Mouse (Mus musculus) retina, postnatal 7 days (tissue): ENCODE results near the gene Pdgfra.
A peak's percentile ranks its signal among the peaks of the same experiment; 100 is the strongest.

Source experiments
- DNase-seq: peaks from one replicate; pipeline ENCODE4 v3.0.0-alpha.2; 2012; ENCODE audit warnings: low read depth, low spot score

The Pdgfra gene

DNA sequence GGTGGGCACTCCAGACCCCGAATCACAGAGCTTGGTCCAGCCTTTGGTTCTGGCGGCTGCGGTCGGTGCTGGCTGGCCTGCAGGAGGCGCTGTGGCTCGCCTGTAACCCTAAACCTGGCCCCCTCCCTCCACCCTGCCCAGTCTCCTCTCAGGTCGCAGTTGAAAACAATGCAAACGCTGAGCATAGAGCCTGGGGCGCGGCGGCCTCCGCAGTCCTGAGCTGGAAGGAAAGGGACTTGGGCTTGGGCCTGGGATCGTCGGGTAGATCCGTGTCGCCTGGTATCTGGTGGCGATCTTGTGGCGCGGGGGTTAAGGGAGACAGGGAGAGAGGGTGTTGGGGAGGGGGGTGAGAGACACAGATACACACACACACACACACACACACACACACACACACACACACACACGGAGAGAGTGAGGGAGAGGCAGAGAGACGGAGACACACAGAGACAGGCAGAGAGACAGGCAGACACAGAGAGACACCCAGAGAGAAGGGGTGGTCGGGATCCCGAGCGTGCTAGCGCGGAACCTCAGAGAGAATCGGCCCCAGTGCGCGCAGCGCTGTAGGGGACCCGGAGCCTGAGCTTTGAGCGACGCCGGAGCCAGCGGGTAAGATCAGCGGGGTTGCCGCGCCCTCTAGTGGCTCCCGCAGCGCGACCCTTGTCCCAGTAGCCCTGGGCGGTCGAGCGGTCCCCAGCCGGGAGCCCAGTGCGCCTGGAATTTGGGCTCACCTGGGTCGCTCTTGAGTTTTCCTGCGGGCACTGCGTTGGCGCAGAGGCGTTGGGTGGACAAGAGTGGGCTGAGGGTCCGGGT, 3.9 kb downstream of the Pdgfra start:
- DNase-seq = peak; percentile 62

- no peak for DNase-seq
Observed at GRCm38 (mm10) chr5:75156554-75157036, 4.5 kb downstream of the Pdgfra start.

DNA sequence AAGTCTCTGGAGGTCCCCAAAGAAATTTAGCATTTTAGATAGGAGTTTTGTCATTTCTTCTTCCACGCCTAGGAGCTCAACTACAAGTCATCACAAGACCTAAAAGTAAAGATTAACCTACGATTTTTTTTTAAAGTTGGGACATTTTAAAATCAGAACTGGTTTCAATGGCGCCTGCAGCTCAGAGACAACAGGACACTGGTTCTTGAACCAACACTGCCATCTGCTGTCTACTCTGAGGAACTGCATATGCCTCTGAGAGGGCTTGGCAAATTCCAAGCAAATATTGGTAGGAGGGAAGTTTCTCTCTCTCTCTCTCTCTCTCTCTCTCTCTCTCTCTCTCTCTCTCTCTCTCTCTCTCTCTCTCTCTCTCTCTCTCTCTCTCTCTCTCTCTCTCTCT, 4.9 kb downstream of the Pdgfra start:
- DNase-seq = peak; percentile 68

- no peak for DNase-seq
Observed at GRCm38 (mm10) chr5:75160530-75161170, 8.6 kb downstream of the Pdgfra start.

- DNase-seq = no peak
Observed at GRCm38 (mm10) chr5:75161586-75161985, 9.5 kb downstream of the Pdgfra start.

DNA sequence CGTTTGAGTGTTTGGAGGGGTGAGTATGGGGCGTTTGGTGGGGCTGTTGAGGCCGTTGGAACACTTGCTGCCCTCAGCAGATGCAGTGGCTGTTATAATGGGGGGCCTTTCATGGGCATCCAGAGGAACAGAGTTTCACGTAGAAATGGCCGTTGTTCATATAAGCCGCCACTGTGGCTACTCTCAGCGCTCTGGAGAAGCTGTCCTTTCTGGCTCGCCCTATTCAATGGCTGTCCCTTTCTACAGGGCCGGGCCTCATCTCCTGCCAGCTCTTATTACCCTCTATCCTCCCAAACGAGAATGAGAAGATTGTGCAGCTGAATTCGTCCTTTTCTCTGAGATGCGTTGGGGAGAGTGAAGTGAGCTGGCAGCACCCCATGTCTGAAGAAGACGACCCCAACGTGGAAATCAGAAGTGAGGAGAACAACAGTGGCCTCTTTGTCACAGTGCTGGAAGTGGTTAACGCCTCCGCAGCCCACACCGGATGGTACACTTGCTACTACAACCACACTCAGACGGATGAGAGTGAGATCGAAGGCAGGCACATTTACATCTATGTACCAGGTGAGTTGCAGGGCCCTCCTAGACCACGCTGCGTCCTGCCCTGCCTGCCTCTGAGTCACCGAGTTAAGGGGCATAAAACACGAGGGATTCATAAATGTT, 11.3 kb downstream of the Pdgfra start:
- no peak for DNase-seq

- DNase-seq = no peak
Observed at GRCm38 (mm10) chr5:75164688-75165087, 12.6 kb downstream of the Pdgfra start.

DNA sequence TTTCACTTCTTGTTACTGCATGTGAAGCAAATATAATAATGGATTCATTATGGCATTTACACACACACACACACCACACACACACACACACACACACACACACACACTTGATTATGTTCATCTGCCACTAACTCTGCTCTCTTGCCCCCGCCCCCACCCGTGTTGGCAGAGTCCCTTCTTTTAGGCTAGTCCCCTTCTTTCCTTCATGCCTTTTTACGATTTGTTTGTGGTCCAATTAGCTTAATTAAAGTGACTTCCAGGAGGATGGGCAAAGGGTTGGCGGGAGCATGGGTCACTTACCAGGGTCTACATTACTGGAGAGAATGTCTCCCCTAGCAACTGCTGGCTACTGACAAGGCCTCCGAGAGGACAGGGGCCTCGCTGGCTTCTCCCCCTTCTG, 17.7 kb downstream of the Pdgfra start:
- DNase-seq = no peak

DNA sequence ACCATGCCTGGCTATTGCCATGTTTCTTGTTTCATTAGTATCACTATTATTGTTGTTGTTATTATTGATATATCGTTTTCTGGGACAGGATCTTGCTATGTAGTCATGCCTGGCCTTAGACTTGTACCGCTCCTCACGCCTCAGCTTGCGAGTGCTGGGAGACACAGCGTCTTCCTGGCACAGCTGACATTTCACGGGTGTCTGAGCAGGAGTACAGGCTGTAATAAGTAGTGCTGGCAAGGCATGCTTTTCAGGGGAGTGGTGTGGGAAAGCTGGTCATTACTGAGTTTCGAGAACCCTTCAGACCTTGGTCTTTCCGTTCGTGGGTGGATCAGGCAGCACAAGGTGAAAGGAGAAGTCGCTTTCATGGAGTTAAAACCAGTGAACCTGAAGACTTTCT, 19.8 kb downstream of the Pdgfra start:
- DNase-seq = no peak

DNA sequence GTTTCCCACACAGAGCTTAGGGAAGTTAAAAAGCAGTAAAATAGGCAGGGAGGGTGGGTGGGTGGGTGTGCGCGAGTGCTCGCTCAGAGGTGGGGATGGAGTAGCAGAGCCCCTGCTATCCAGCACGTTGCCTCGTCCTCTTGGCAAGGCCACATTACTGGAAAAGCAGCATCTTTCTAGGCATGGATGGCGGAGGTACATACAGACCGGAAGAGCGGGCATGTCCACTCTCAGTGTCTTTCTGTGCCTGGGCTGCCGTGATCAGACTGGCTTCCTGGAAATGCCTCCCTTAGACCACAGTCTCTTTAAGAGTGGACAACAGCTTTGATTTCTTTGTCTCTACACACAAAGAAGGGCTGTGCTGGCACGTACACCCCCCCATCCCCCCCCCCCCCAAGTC, 27.2 kb downstream of the Pdgfra start:
- no peak for DNase-seq

DNA sequence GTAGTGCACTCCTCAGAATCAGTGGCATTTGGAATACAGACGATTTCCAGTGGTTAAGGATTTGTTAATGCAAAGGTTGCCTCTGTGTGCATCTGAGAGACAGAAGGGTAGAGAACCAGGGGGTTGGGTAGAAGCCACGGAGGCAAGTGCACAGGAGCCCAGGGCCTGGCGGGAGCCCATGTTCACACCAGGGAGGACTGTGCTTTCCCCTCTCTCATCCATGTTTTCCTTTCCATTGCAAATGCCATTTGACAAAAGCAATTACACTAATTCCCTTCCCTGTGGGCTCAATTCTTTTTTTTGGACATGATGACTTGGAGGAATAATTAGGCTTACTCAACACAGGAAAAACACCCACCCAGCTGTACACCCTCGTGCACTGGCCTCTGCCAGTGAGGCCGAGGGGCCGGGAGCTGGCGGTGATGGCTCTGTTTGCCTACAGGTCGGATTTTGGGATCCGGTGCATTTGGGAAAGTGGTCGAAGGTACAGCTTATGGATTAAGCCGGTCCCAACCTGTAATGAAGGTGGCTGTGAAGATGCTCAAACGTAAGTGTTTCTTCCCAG, 27.7 kb downstream of the Pdgfra start:
- DNase-seq = no peak

- DNase-seq = no peak
Observed at GRCm38 (mm10) chr5:75183653-75184052, 31.6 kb downstream of the Pdgfra start.

DNA sequence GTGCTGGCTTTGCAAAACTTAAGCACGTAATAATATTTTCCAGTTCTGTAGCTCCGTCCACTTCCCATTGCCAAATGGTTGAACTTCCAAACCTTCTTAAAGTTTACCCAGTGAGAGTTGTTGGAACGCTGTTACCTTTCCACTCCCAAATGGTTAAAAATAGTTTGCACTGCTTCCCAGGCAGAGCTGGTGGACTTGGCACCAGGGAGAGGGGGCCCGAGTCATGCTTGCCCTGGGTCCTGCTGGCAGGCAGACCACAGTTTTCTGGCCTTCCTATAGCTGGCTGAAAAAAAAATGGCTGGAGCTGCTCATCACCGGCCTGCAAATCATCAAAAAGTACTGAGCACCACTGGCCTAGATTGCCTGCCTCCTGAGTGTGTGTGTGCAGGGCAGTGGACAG, 32.0 kb downstream of the Pdgfra start:
- no peak for DNase-seq

DNA sequence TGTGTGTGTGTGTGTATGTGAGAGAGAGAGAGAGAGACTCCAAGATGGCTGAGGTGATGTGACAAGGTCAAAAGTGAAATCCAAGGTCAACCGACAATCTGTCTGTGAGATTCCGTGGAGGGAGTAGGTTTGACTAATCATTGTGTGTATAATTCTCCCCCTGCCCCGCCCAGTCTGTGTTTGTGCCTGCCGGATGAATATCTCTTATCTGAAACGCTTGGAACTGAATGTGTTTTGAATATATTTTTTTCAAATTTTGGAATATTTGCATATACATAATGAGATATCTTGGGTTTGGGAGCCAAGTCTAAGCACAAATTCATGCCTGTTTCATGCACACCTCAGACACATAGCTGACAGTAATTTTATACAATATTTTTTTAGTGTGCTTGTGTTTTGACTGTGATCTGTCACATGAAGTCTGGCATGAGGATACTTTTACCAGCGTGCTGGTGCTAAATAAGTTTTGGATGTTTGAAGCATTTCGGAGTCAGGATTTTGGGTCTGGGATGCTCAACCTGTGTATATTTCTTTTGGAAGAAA, 32.7 kb downstream of the Pdgfra start:
- no peak for DNase-seq

- no peak for DNase-seq
Observed at GRCm38 (mm10) chr5:75185584-75185983, 33.5 kb downstream of the Pdgfra start.

DNA sequence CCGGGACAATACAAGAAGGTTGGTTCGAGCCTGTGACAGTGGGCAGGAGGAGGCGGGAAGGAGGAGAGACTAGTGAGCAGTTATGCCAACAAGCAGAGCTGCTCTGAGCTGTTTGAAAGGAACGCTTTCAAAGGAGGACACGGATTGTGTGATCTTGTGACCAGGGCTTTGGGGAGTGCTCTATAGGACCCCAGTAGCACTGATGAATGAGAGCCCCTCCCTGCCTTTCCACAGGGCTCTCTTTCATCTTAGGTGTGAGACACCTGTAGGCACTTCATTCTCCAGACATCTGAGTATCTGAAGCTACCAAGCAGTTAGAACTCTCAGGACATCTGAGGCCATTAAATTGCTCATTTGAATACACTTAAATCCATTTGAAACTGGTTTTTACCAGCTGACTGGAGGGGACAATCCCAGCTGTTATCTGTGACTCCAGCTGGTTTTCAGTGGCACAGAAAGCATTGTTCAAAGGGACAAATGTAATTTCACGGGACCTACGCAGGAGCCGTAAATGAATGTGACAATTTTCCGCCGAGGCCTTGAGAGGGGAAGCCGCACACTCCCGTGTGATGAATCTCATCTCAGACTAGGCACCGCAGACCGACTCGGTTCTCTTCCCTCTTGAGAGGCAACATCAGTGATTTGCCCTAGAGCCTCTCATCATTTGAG, 37.4 kb downstream of the Pdgfra start:
- DNase-seq = no peak

DNA sequence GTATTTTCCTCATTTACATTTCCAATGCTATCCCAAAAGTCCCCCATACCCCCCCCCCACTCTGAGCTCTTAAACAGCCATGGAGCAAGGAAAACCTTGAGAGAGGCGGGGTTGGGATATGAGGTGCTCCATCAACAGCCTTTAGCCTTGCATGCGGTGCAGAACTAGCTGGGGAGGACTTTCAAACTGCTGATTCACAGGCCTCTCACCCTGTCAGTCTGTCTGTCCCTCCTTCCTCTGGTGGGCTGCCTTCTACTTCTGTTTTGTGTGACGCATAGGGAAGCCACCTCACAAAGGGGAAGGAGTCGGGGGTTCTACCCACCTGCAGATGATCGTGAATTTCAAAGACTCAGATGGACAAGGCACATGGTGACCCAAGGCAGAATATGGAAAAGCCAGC, 41.0 kb downstream of the Pdgfra start:
- DNase-seq = no peak

- DNase-seq = no peak
Observed at GRCm38 (mm10) chr5:75198413-75198812, 46.3 kb downstream of the Pdgfra start.

- no peak for DNase-seq
Observed at GRCm38 (mm10) chr5:75199698-75200365, 47.7 kb downstream of the Pdgfra start.

GRCm38 (mm10) chr5:75200366-75200724, 48.3 kb downstream of the Pdgfra start:
- DNase-seq = no peak

DNA sequence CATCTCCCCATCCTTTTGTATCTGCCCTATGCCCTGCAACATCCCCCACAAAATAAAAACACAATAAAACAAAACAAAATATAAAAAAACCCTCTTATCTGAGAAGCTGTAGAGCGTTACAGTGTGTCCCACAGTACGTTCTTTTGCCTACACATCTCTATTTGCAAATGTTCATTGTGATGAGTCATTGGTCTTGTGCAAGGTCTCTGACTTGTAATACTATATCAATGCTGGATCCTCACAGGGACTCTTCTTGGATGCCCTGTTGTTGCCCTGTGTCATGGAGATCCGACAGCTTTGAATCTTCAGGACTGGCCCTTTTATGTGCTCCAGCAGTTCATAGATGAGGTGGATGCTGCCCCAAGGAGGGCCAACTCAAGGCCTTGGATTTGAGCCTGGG, 55.8 kb downstream of the Pdgfra start:
- no peak for DNase-seq
